16 mouse cellular contexts compared by ENCODE assay signal in the genomic region with DNA sequence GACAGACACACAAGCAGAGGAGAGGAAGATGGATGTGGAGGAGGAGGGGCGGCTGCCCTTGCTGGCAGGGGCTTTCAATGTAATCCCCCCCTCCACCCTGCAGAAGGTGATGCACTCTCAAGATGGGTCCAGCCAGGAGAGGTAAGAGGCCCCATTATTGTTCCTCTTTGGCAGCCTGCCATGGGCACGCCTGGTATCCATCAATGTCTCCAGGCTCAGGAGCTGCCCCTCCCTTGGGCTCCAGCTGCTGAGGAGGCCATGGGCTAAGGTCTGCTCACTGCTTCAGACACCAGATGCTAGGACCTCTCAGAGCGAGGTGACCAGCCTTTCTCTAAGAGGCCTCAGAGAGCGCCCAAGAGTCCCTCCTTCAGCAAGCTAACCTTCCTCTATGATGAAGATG.
A peak's percentile ranks its signal among the peaks of the same experiment; 100 is the strongest.
DNase-seq lines count a peak whose midpoint lies in the region; ATAC-seq and TF ChIP-seq lines count a peak whose summit lies in the region.
"Had no signal": no experiment of that assay in that cellular context is flagged by ENCODE, and none has a peak within 500 bp of the region (broad histone marks: within the 10 kb centered on the region; RNA-seq: fewer than 3 reads in every experiment).

No protein-coding gene starts in this region.

- peaks cover 27% of the 10 kb centered on the region for H3K4me1 ChIP-seq in heart, embryonic 13.5 days
- H3K4me1 ChIP-seq in kidney, embryonic 15.5 days: 0 out of 2 replicates have a peak, but pooled peaks cover 2% of the 10 kb centered on the region
- H3K4me1 ChIP-seq in limb, embryonic 14.5 days (ENCODE audit: control insufficient read depth, insufficient read depth, low read length): no peaks in the 10 kb centered on the region
- H3K4me1 ChIP-seq: forebrain, embryonic 15.5 days had no signal

- no peak overlapping the region for H3K4me3 ChIP-seq in heart, embryonic 13.5 days
- no peak overlapping the region for H3K4me3 ChIP-seq in kidney, embryonic 15.5 days (replicated peaks)
- H3K4me3 ChIP-seq in limb, embryonic 14.5 days (replicated peaks; ENCODE audit: low read length): no peak overlapping the region
- H3K4me3 ChIP-seq: forebrain, embryonic 15.5 days; megakaryocyte, embryonic 14.5 days had no signal

- no peak overlapping the region for H3K4me2 ChIP-seq in heart, embryonic 13.5 days
- H3K4me2 ChIP-seq in kidney, embryonic 15.5 days: no peak overlapping the region
- no peak overlapping the region for H3K4me2 ChIP-seq in limb, embryonic 14.5 days (replicated peaks; ENCODE audit: low read depth, low read length, severe bottlenecking)
- H3K4me2 ChIP-seq: forebrain, embryonic 15.5 days had no signal

- no peaks in the 10 kb centered on the region for H3K27me3 ChIP-seq in heart, embryonic 13.5 days (replicated peaks)
- no peaks in the 10 kb centered on the region for H3K27me3 ChIP-seq in kidney, embryonic 15.5 days
- H3K27me3 ChIP-seq in limb, embryonic 14.5 days (ENCODE audit: control insufficient read depth, insufficient read depth, low read length): no peaks in the 10 kb centered on the region
- H3K27me3 ChIP-seq: forebrain, embryonic 15.5 days had no signal

- DNase-seq in heart, postnatal 4 days: no peak
- no peak for DNase-seq in kidney, postnatal 25 days
- DNase-seq in NIH3T3 (ENCODE audit: low read depth): peak; percentile 28
- peak; percentile 8 for DNase-seq in limb, embryonic 14.5 days (ENCODE audit: low spot score)
- no peak for DNase-seq in frontal cortex, postnatal 14 days (ENCODE audit: low spot score in 2 of 2)
- DNase-seq in adrenal gland, adult (ENCODE audit: inconsistent age in 2 of 2, low spot score in 1 of 2): no peak
- DNase-seq: cerebellum, postnatal 10 days; kidney, adult 8-10 months; lung, postnatal 10 days; thymus, postnatal 36 days had no signal

- no peak overlapping the region for H3K9ac ChIP-seq in heart, embryonic 13.5 days
- H3K9ac ChIP-seq in kidney, embryonic 15.5 days: no peak overlapping the region
- H3K9ac ChIP-seq in limb, embryonic 14.5 days (ENCODE audit: low read depth, low read length, severe bottlenecking): no peak overlapping the region
- H3K9ac ChIP-seq: forebrain, embryonic 15.5 days; liver, embryonic 14.5 days had no signal

- no peaks in the 10 kb centered on the region for H3K9me3 ChIP-seq in heart, embryonic 13.5 days
- no peaks in the 10 kb centered on the region for H3K9me3 ChIP-seq in kidney, embryonic 15.5 days (replicated peaks)
- no peaks in the 10 kb centered on the region for H3K9me3 ChIP-seq in limb, embryonic 14.5 days (ENCODE audit: control insufficient read depth, low read length)
- H3K9me3 ChIP-seq: forebrain, embryonic 15.5 days had no signal

- peak; percentile 15; the same call in 1 of the 2 replicates for ATAC-seq in heart, embryonic 13.5 days (ENCODE audit: extremely low read depth, insufficient number of reproducible peaks, low FRiP score, low TSS enrichment)
- peak; percentile 53; the same call in 1 of the 2 replicates for ATAC-seq in kidney, embryonic 15.5 days (replicated peaks; ENCODE audit: low FRiP score)
- no peak for ATAC-seq in limb, embryonic 14.5 days (ENCODE audit: low FRiP score, low read depth)
- ATAC-seq: forebrain, embryonic 15.5 days; hindbrain, embryonic 16.5 days had no signal

- H3K27ac ChIP-seq in heart, embryonic 13.5 days (replicated peaks): no peak overlapping the region
- H3K27ac ChIP-seq in kidney, embryonic 15.5 days: no peak overlapping the region
- no peak overlapping the region for H3K27ac ChIP-seq in limb, embryonic 14.5 days (replicated peaks; ENCODE audit: low read depth, low read length)
- H3K27ac ChIP-seq: forebrain, embryonic 15.5 days; liver, embryonic 14.5 days had no signal

- WGBS in heart, embryonic 13.5 days: 37% methylated on average over 4 of the region's 4 CpGs
- 71% methylated on average over 4 of the region's 4 CpGs for WGBS in kidney, embryonic 15.5 days
- 66% methylated on average over 3 of the region's 4 CpGs for WGBS in limb, embryonic 14.5 days

- no peak for TF ChIP-seq POLR2A in limb, embryonic 14.5 days (IDR thresholded peaks at IDR 0.05; ENCODE audit: borderline replicate concordance, extremely low read depth, insufficient read depth, insufficient read length)

- peaks cover 52% of the 10 kb centered on the region for H3K36me3 ChIP-seq in heart, embryonic 13.5 days
- peaks cover 49% of the 10 kb centered on the region for H3K36me3 ChIP-seq in kidney, embryonic 15.5 days
- H3K36me3 ChIP-seq in limb, embryonic 14.5 days (ENCODE audit: control insufficient read depth, insufficient read depth, low read length): peaks cover 44% of the 10 kb centered on the region

Comparison
In these comparisons a context has a peak if more than half of its experiments do, and no peak if none do; other contexts are left out.
1. DNase-seq: peak in NIH3T3 (single experiment) and limb, embryonic 14.5 days (single experiment); none in heart, postnatal 4 days (single experiment), kidney, postnatal 25 days (0 of 2), frontal cortex, postnatal 14 days (0 of 2) and adrenal gland, adult (0 of 2).